In genomic region chr11:71815326-71815725, GRCm38 (mm10) we compare ENCODE assay signal across 14 mouse cellular contexts.
DNase-seq lines count a peak whose midpoint lies in the region.
"Had no signal": no experiment of that assay in that cellular context is flagged by ENCODE, and none has a peak within 500 bp of the region (broad histone marks: within the 10 kb centered on the region; RNA-seq: fewer than 3 reads in every experiment).

No protein-coding gene starts in this region.

- peak; percentile 44 to 50 for DNase-seq in adrenal gland, adult 18-20 months (ENCODE audit: low spot score in 2 of 2)
- peak; percentile 74 for DNase-seq in adrenal gland, adult 2 months
- peak; percentile 17 for DNase-seq in adrenal gland, postnatal 14 days
- no peak for DNase-seq in natural killer cell, adult 2 months (ENCODE audit: low spot score in 2 of 2)
- DNase-seq in cerebellum, postnatal 4 days (ENCODE audit: low spot score in 2 of 2): no peak
- DNase-seq in spleen, adult 18-20 months: no peak
- DNase-seq: cerebellum, adult 11 months; cerebellum, adult 2 months; cerebellum, adult 9-11 months; cerebellum, postnatal 25 days; gastrocnemius, postnatal 10 days; gastrocnemius, postnatal 36 days; heart, adult 2 months; kidney, adult 18-20 months had no signal

Comparison
In these comparisons a context has a peak if more than half of its experiments do, and no peak if none do; other contexts are left out.
1. DNase-seq: peak in adrenal gland, adult 18-20 months (2 of 2), adrenal gland, adult 2 months (single experiment) and adrenal gland, postnatal 14 days (single experiment); none in natural killer cell, adult 2 months (0 of 2), cerebellum, postnatal 4 days (0 of 2) and spleen, adult 18-20 months (0 of 2).